In the genomic region with DNA sequence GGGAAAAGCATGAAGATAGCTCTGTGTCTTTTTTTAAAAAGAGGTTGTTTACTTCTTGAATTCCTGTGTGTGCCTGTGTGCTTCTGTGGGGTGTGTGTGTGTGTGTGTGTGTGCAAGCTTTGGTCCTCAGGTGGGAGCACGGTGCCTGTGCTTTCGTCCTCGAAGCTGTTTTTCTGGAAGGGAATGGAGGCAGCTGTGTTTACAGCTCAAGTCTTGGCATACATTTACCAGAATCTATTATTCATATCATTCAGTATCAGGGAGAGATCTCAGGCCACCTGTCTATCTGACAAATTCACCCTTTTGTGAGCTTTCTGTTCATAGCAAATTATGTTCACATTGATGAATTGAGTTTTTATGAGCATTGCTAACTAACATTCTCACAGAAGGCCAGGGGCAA, we compare ENCODE assay signal across 14 mouse cellular contexts.
"Had no signal": no experiment of that assay in that cellular context is flagged by ENCODE, and none has a peak within 500 bp of the region (broad histone marks: within the 10 kb centered on the region; RNA-seq: fewer than 3 reads in every experiment).

No protein-coding gene starts in this region.

- ATAC-seq: liver, embryonic 12.5 days had no signal

- H3K27me3 ChIP-seq: kidney, embryonic 15.5 days; limb, embryonic 15.5 days; liver, embryonic 12.5 days; neural tube, embryonic 15.5 days; stomach, embryonic 15.5 days had no signal

- H3K27ac ChIP-seq: kidney, embryonic 15.5 days; limb, embryonic 15.5 days; liver, embryonic 12.5 days; midbrain, embryonic 10.5 days; neural tube, embryonic 15.5 days; stomach, embryonic 15.5 days had no signal

- H3K36me3 ChIP-seq: kidney, embryonic 15.5 days; limb, embryonic 15.5 days; liver, embryonic 12.5 days; midbrain, embryonic 10.5 days; neural tube, embryonic 15.5 days; stomach, embryonic 15.5 days had no signal

- DNase-seq: kidney, adult 18-20 months; kidney, postnatal 25 days; lung, embryonic 14.5 days; lung, postnatal 10 days; lung, postnatal 4 days; right cerebral cortex, postnatal 14 days; thymus, postnatal 36 days had no signal

- H3K4me2 ChIP-seq: kidney, embryonic 15.5 days; limb, embryonic 15.5 days; liver, embryonic 12.5 days; lung, embryonic 14.5 days; neural tube, embryonic 15.5 days; stomach, embryonic 15.5 days had no signal

- H3K4me3 ChIP-seq: kidney, embryonic 15.5 days; limb, embryonic 15.5 days; liver, embryonic 12.5 days; midbrain, embryonic 10.5 days; myocyte; neural tube, embryonic 15.5 days; stomach, embryonic 15.5 days had no signal

- H3K9ac ChIP-seq: kidney, embryonic 15.5 days; limb, embryonic 15.5 days; liver, embryonic 12.5 days; lung, embryonic 14.5 days; neural tube, embryonic 15.5 days; stomach, embryonic 15.5 days had no signal

- H3K9me3 ChIP-seq: kidney, embryonic 15.5 days; limb, embryonic 15.5 days; liver, embryonic 12.5 days; midbrain, embryonic 10.5 days; neural tube, embryonic 15.5 days; stomach, embryonic 15.5 days had no signal

- H3K4me1 ChIP-seq: limb, embryonic 15.5 days; liver, embryonic 12.5 days; neural tube, embryonic 15.5 days; stomach, embryonic 15.5 days had no signal
